Mouse (Mus musculus) megakaryocyte progenitor cell, adult 5-6 weeks (primary cell): Measurements from ENCODE around the gene Igfbpl1. TPM values are rescaled to one million over a fixed set of nuclear protein-coding genes. Genes with fewer than 3 reads are reported as not detected.

Source experiments
- ATAC-seq: replicated peaks from 2 replicates; pipeline ENCODE4 v1.8.0; 2016; ENCODE audit warnings: mild to moderate bottlenecking, moderate TSS enrichment, inconsistent platforms; ENCODE audit not compliant: poor library complexity
- total RNA-seq, 2 experiments: library from RNA; stranded (forward) in 1 of 2; stranded (reverse) in 1 of 2; fragments of 157-497, 149-512 nt in 1 of 2; fragments of 200-1000 nt in 1 of 2; gene quantifications; 2 replicates each; pipeline versions ENCODE4 v1.2.3 to v1.2.4; 2015 to 2017

The Igfbpl1 gene
- total RNA-seq, 2 experiments from 2014 or later, result not detected

DNA sequence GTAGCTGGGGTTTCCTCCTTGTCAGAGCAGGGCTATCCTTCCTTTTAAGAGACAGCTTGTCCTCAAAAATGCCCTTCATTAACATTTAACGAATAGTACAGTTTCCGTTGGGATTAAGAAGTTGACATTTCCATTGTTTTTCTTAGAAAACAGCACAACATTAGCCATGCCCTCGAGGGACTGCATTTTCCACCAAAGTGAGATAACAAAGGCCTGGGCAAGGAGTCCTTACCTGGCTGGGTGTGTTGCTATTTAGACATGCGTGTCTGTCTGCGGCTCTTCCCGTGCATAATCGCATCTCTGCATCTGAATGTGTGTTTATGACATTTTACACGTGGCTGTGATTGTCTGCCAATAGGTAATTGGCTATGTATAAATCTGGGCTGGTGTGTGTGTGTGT, 55.5 kb downstream of the Igfbpl1 start:
- no peak for ATAC-seq

DNA sequence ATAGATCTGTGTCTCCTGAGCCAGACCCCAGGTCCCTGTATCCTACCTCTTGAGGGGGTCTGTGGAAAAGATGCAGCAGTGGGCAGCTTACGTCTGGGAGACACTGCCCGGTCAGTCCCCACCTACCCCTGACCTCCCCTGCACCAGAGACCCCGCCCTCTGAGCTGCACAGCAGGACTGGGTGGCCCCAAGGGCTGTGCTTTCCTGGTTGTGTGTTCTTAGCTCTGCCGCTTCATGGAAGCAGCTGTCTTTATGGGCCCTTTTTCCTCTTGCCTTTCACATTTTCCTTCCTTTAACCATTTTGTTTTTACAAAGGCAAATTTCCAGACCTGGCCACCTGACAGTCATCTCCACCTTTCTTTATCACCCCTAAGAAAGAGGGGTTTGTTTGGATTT, 56.1 kb downstream of the Igfbpl1 start:
- no peak for ATAC-seq

DNA sequence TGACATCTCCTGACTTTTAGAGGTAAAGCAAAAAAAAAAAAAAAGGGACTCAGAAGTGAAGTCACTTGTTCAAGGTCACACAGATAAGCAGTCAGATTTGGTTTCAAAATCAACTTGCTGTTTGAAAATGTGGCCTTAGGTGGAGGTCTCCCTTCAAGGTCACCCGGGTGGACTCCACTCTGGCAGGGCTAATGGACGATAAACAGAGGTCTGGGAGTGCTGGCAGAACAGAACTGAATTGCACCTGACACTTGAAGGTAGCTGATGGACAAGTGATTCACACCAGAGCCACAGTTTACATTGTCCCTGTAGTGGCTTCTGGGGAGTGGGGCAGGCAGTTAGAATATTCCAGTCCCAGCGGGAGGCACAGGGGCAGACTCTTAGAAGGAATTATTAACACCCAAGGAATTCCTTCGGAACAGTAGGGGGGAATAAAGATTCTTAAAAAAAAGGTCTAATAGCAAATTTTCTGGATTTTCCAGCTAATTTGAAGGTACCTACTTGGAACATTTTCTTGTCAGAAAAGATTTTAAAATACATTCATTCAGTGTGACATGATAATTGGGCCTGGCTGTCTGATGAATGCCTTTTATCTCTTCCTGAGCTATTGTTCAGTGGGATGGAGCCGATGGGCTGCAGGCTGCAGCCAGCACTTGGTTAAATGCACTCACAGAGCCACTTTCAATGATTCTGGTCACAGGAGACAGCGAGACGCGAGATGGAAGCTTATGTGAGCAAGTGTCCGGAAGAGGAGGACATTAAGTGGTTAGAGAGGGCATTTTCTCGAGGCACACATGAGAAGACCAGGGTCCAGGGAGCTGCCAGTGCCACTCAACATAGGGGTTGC, 56.7 kb downstream of the Igfbpl1 start:
- ATAC-seq, result no peak

DNA sequence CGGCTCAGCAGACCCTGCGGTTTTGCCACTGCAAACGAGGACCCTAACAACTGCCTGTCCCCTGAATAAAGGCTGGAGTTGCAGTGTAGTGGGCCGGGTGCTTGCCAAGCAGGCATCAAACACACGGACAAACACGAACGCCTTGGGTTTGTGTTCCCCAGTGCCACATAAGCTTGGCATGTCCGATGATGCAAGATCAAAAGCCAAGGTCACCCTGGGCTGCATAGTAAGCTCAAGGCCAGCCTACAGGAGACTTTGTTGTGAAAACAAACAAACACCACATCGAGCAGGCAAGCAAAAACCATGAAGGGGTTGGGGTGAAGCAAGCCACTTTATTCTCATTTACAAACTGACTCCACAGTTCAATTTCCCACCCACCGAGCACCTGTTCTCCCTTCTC, 57.6 kb downstream of the Igfbpl1 start:
- no peak for ATAC-seq

DNA sequence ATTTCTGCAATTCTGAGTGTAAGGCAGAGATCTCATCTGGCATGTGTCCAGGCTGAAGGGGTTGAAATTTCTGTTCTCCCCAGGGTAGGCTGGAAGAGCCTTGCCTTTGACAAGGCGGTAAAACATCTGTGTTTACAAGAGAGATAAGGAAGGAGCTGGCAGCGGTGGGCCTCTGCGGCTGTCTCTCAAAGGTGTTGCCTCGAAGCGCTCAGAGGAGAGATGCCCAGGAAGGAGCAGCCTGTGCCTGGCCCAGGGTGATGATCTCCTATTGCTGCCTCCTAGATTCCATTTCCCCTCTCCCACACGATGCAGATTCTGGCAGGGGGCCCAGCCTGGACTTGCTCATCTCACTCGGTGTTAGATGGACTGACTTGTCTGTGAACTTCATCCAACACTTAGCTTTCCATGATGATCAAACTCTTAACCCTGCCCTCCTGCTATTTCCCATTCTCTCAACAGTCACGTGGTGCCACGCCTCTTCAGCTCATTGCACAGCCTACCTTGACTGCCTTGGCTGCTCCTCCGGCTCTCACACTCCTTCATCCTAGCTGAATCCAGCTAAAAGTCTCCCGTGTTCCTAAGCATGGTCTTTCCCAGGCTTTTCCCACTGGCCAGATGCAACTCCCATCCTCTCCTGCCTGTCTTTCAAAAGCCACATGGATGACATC, 58.7 kb downstream of the Igfbpl1 start:
- ATAC-seq, result peak; percentile 51

DNA sequence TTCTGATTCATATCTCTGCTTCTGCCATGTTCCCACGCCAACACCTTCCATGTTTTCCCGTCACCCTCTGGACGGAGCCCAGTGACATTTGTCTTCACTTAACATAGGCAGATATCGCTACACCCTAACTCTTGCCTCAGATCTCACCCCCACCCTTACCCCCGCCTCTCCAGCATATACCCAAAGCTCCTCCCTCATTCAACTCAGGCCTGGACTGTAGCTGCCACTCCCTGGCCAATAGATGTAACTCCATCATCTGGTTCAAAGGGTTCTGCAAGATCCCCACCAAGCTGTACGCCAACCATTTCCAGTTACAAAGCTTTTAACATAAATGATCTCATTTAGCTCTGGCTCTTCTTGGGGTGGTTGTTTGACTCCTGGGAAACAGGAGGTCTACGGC, 59.9 kb downstream of the Igfbpl1 start:
- no peak for ATAC-seq

DNA sequence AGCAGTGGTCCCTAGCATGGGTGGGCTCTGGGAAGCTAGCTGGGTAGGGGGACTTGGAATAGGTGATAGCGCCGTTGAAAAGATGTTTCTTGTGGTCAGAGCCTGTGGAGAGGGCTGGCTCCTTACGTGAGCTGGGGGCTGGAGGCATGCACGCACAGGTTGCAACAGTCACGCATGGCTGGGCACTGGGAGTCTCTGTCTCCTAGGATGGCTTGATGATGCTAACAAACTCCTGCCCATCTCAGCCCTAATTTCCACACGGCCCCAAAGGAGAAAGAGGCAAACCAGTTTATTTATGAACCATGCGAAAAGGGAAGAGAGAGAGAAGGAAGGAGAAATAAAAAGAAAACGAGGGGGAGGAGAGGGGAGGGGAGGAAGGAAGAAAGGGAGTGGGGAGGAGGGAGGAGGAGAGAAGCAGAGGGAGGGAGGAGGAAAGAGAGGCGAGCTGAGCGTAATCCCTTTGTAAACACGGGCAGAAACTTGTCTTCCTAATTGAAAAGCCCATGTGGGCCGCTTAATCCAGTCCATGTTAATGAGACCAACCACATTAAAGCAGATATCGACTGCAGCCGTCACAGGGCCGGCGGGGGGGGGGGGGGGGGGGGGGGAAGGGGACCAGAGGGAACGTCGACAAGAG, 61.0 kb downstream of the Igfbpl1 start:
- no peak for ATAC-seq

DNA sequence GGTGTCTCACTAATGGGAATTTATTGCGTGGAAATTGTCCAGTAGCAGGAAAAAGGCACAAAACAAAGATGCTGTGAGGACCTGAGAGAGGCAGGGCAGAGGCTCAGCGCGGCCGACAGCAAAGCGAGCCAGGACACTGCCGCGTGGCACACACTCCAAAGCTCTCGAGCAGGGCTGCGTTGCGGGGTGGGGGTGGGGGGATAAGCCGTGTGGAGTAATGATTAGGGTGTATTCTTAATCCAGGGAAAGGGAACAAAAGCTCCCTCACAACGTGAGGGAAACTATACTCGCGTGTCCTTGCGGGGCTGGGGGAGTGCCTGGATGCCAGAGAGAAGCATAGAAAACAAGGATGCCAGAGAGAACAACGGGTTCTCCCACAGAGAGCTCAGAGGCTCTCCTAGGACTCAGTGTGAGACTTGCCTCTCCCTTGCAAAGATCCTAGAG, 61.6 kb downstream of the Igfbpl1 start:
- ATAC-seq, result no peak

DNA sequence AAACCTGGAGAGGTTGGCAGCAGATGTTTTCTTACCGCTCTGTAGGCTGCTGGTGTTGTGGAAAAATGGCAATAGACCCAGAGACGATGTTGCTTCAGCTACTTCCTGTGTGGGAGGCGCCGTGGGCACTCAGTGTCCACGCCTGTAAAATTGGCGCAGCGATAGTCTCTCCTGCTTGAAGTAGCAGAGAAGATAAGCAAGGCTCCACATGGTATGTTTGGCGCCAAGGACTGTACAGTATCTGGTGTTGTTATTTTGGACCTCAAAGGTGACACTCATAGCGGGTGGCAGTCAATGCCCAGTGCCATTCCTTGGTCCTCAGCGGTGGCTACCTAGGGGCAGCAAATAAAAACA, 62.6 kb downstream of the Igfbpl1 start:
- ATAC-seq, result peak; percentile 62

DNA sequence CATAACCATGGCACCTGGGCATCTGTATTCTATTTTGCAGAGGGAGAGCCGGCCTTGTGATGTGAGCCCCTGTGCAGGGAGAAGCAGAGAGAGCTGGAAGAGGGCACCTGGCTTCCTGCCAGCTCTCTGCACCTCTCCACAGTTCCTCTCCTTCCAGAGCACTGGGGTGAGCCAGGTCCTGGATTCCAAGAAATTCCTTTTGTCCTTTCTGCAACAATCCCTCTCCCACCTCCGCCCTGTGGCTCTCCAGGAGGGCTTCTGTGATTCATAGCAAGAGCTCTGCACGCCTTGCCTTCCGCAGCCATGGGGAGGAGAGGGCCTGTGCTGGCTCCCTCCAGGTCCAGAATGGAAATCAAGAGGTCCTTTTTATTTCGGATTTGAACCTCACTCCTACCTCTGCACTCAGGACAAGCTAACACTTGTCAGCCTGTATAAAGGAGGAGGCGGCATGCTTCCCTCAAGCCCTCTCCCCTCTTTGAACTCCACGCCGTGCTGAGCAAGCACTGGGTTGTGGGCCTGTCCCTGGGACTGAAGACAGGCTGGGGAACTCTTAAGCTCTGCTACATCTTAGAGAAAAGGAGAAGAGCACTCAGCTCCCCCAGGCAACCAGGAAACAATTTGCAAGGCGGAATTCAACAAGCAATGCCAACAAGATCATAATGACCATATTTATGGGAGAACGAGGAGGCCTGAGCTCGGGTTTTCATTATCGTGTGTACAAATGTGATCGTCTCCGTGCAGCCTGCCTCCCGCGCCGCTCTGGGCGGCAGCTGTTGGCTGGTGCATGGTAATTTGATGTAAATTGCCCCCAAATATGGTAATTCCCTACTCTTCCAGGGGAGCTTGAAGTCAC, 63.2 kb downstream of the Igfbpl1 start:
- peak; percentile 21 for ATAC-seq

DNA sequence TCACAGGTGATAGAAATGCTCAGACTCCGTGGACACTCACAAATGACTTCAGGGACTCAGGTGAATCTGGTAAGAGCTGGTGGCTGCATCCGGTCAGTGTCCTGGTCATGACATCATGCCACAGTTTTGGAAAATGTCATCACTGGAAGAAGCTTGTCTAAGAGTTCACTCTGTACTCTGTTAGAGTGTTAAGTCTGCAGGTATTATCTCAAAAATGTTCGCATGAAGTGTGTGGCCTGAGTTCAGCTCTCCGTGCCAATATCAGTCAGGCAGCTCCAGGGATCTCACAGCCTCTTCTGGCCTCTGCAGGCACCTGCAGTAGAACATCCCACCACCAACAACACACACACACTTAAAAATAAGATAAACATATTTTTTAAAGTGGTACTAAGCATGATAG, 64.1 kb downstream of the Igfbpl1 start:
- no peak for ATAC-seq

Other genes with a start within 250 kb of the Igfbpl1 start
- gene Aldh1b1, start 27.9 kb downstream of the Igfbpl1 start, total RNA-seq (2015), result 5.4 and 7.5 TPM in 2 replicates
- 21.9 and 28.6 TPM in 2 replicates for gene Aldh1b1, start 27.9 kb downstream of the Igfbpl1 start, total RNA-seq (2017)
- 0.24 TPM in 1 of 2 replicates, not detected in the other for gene Stra6l, start 21.7 kb upstream of the Igfbpl1 start, total RNA-seq (2015)
- 0.07 TPM in 1 of 2 replicates, not detected in the other for gene Stra6l, start 21.7 kb upstream of the Igfbpl1 start, total RNA-seq (2017)
- gene Ccdc180, start 63.4 kb upstream of the Igfbpl1 start, total RNA-seq (2015), result 0.22 and 1.1 TPM in 2 replicates
- gene Ccdc180, start 63.4 kb upstream of the Igfbpl1 start, total RNA-seq (2017), result 0.24 and 0.71 TPM in 2 replicates
- gene Tdrd7, start 138.4 kb upstream of the Igfbpl1 start, total RNA-seq (2015), result 19.3 and 19.5 TPM in 2 replicates
- 5.7 and 6.3 TPM in 2 replicates for gene Tdrd7, start 138.4 kb upstream of the Igfbpl1 start, total RNA-seq (2017)
- 0.07 and 0.10 TPM in 2 replicates for gene Tmod1, start 212.0 kb upstream of the Igfbpl1 start, total RNA-seq (2015)
- gene Tmod1, start 212.0 kb upstream of the Igfbpl1 start, total RNA-seq (2017), result 0.04 and 0.14 TPM in 2 replicates